Mouse (Mus musculus) thymus, adult 2 months (tissue): Measurements from ENCODE around the gene Ankrd49. TPM values are rescaled to one million over a fixed set of nuclear protein-coding genes. Genes with fewer than 3 reads are reported as not detected.
A peak's percentile ranks its signal among the peaks of the same experiment; 100 is the strongest.

ENCODE experiments used
- DNase-seq: peaks from one replicate; pipeline ENCODE4 v3.0.0; 2021
- H3K27ac ChIP-seq: fragments of 200-500 bp; 2 replicates; pipeline ENCODE4 v1.5.1; 2012; ENCODE audit warnings: low read length, control low read depth; ENCODE audit not compliant: control insufficient read depth, insufficient read depth
- H3K27me3 ChIP-seq: fragments of 200-500 bp; 2 replicates; pipeline ENCODE4 v1.6.1; 2012; ENCODE audit warnings: mild to moderate bottlenecking, low read length, moderate library complexity, mixed read lengths; ENCODE audit not compliant: control insufficient read depth, insufficient read depth
- H3K36me3 ChIP-seq: fragments of 200-500 bp; 2 replicates; pipeline ENCODE4 v1.6.1; 2012; ENCODE audit warnings: mild to moderate bottlenecking, low read length, moderate library complexity; ENCODE audit not compliant: control insufficient read depth, insufficient read depth
- H3K4me1 ChIP-seq: fragments of 200-500 bp; replicated peaks from 2 replicates; pipeline ENCODE4 v1.6.1; 2012; ENCODE audit warnings: low read length; ENCODE audit not compliant: control insufficient read depth, insufficient read depth
- H3K4me3 ChIP-seq: fragments of 200-500 bp; 2 replicates; pipeline ENCODE4 v1.5.1; 2012; ENCODE audit warnings: mild to moderate bottlenecking, low read length, control low read depth, moderate library complexity; ENCODE audit not compliant: control insufficient read depth, insufficient read depth
- CTCF ChIP-seq: fragments of 200-500 bp; IDR thresholded peaks from 2 replicates; pipeline ENCODE4 v1.5.1; 2012; ENCODE audit warnings: mild to moderate bottlenecking, control low read depth, low read length, moderate library complexity, borderline replicate concordance; ENCODE audit not compliant: control insufficient read depth, poor library complexity, insufficient read depth; ENCODE audit errors: extremely low read depth
- POLR2A ChIP-seq: fragments of 200-500 bp; IDR thresholded peaks from 2 replicates; pipeline ENCODE4 v1.6.1; 2012; ENCODE audit warnings: mild to moderate bottlenecking, low read length, control low read depth, moderate library complexity; ENCODE audit not compliant: control insufficient read depth, poor library complexity, insufficient read depth; ENCODE audit errors: extremely low read depth
- WGBS: fragments of 180-500 bp; shearing (Covaris S2); methylation state at CpG from one replicate; pipeline ENCODE4 v1.1.7; 2018; 5-methylcytosine and 5-hydroxymethylcytosine counted together
- polyA plus RNA-seq: library from polyadenylated mRNA; depleted of rRNA; stranded (reverse); fragments of >200 nt; gene quantifications from 2 replicates; pipeline ENCODE4 v1.2.3, GENCODE M21; 2012; rRNA removed

Gene Ankrd49
- polyA plus RNA-seq, 1 experiment = 10.2 TPM

GRCm38 (mm10) chr9:14751503-14752000, 33.1 kb downstream of the Ankrd49 start:
- no peaks in the 10 kb centered on the region for H3K36me3 ChIP-seq
- no peak for TF ChIP-seq CTCF
- peak; percentile 34 for DNase-seq
- peaks cover 15% of the 10 kb centered on the region for H3K4me1 ChIP-seq
- no peak overlapping the region for H3K27ac ChIP-seq
- WGBS = 1% methylated on average over 50 of the region's 50 CpGs
- H3K27me3 ChIP-seq = no peaks in the 10 kb centered on the region; the same call in 1 of the 2 replicates
- H3K4me3 ChIP-seq = peak overlapping the region; percentile 47

GRCm38 (mm10) chr9:14750901-14751502, 33.7 kb downstream of the Ankrd49 start:
- TF ChIP-seq POLR2A (peak; percentile 17; the same call in 1 of the 2 replicates), CTCF (no peak)
- Histone ChIP-seq H3K27ac (no peak overlapping the region), H3K36me3 (no peaks in the 10 kb centered on the region), H3K27me3 (no peaks in the 10 kb centered on the region; the same call in 1 of the 2 replicates), H3K4me1 (peaks cover 15% of the 10 kb centered on the region), H3K4me3 (peak overlapping the region; percentile 47)
- 79% methylated on average over 42 of the region's 42 CpGs for WGBS
- DNase-seq = no peak

GRCm38 (mm10) chr9:14740151-14740924, 44.3 kb downstream of the Ankrd49 start, which contains the start of gene Piwil4:
Gene Piwil4, minus strand, starts transcription at chr9:14740733.
- no peak for DNase-seq
- TF ChIP-seq POLR2A (no peak), CTCF (no peak)
- Histone ChIP-seq H3K27ac (no peak within 1 kb of the TSS), H3K36me3 (no peaks in the 10 kb centered on the region), H3K4me3 (no peak within 1 kb of the TSS), H3K4me1 (no peaks in the 10 kb centered on the region), H3K27me3 (no peaks in the 10 kb centered on the region)
- 95% methylated on average over 19 of the region's 19 CpGs for WGBS

- no peaks in the 10 kb centered on the region for H3K27me3 ChIP-seq
- no peak overlapping the region for H3K4me3 ChIP-seq
- DNase-seq = no peak
- H3K4me1 ChIP-seq = no peaks in the 10 kb centered on the region
- 64% methylated on average over 4 of the region's 4 CpGs for WGBS
- H3K36me3 ChIP-seq = no peaks in the 10 kb centered on the region
- H3K27ac ChIP-seq = no peak overlapping the region
- TF ChIP-seq CTCF (no peak), POLR2A (no peak)
Measured at GRCm38 (mm10) chr9:14739498-14740150, 45.0 kb downstream of the Ankrd49 start.

GRCm38 (mm10) chr9:14730941-14731541, 53.6 kb downstream of the Ankrd49 start:
- DNase-seq = peak; percentile 21
- Histone ChIP-seq H3K36me3 (no peaks in the 10 kb centered on the region), H3K4me3 (no peak overlapping the region), H3K4me1 (peaks cover 6% of the 10 kb centered on the region; the same call in 1 of the 2 replicates), H3K27me3 (no peaks in the 10 kb centered on the region), H3K27ac (no peak overlapping the region)
- TF ChIP-seq CTCF (no peak), POLR2A (no peak)
- WGBS = 55% methylated on average over 9 of the region's 9 CpGs

Other genes with a start within 250 kb of the Ankrd49 start
- 11.1 and 14.5 TPM in 2 replicates for gene Amotl1, start 139.8 kb downstream of the Ankrd49 start, polyA plus RNA-seq
- 1.0 and 1.1 TPM in 2 replicates for gene Piwil4, start 44.1 kb downstream of the Ankrd49 start, polyA plus RNA-seq
- gene Fut4, start 32.5 kb downstream of the Ankrd49 start, polyA plus RNA-seq = 2.3 and 2.7 TPM in 2 replicates
- gene 1700012B09Rik, start 13.8 kb downstream of the Ankrd49 start, polyA plus RNA-seq = 0.19 TPM in 1 of 2 replicates, not detected in the other
- gene Mre11a, start 202 bp downstream of the Ankrd49 start, polyA plus RNA-seq = 8.9 and 9.6 TPM in 2 replicates
- gene Gpr83, start 75.4 kb upstream of the Ankrd49 start, polyA plus RNA-seq = 10.0 and 10.9 TPM in 2 replicates
- gene Izumo1r, start 119.1 kb upstream of the Ankrd49 start, polyA plus RNA-seq = 66.3 and 70.8 TPM in 2 replicates